Mouse (Mus musculus): ENCODE results near the gene Lmln. TPM values are rescaled to one million over a fixed set of nuclear protein-coding genes. Genes with fewer than 3 reads are reported as not detected.
"Not testable (repeated sequence)": the region's sequence is repeated elsewhere in the genome, so short reads cannot be mapped to it uniquely, and the experiment has no call there.

Lmln gene
- total RNA-seq, 2 experiments from 2014 or later = 1.2 to 1.5 TPM

DNA sequence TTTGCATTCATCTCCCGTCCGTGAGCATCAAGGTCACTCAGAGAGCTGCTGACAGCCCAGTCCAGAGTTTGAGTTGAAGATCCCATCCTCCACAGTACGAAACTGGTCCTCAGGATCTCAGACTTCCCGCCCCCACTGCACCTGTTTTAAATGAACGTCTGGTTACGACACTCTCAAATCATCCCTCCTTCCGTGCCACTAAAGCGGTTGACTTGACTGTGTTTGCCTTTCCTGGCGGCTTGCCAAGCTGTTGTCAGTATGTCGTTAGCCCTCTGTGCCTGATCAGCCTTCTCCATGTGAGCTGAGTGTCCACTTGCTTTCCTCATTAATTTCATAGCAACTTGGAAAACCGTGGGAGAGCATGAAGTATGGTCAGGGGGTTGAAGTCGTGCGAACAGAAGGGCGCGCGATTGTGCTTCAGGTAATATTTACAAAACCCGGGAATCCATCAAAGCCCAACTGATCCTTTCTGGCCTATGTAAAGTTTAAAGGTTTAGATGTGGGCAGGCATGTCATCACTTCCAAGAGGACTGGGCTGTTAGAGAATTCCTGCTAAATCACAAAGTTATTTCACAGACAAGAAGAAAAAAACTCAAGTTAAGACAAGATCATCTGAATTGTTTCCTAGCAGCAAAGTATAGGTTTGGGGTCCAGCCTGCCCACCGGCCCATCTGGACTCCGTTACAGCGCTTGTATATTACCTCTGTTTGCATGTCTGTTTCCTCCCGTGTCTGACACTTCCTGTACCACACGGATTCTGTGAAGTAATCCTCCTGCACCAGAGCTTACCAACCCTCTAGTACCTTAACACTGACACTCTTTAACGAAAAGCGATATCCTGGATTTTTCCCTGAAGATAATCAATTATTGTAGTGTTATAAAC lies 61.9 kb downstream of the Lmln start:
- intact Hi-C loops (cut with DNase I) = no loop called here
- no peak for DNase-seq

DNA sequence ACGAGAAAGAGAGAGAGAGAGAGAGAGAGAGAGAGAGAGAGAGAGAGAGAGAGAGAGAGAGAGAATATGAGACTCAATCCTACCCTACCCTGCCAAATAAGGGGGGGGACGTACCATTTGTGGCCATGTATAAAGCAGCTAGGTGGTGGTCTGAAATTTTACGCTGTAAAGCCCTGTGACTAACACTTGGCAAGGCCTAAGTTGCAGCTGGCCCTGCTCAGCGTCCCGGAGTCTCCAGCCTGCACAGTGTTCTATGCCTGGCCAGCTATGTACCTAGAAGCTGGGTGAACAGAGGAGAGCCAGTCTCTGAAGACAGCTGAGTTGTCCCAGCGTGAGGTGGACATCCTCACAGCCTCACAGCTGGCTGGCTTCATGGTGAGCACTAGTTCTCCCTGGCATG lies 64.7 kb downstream of the Lmln start:
- no peak for DNase-seq
- intact Hi-C loops (cut with DNase I) = no loop called here

DNA sequence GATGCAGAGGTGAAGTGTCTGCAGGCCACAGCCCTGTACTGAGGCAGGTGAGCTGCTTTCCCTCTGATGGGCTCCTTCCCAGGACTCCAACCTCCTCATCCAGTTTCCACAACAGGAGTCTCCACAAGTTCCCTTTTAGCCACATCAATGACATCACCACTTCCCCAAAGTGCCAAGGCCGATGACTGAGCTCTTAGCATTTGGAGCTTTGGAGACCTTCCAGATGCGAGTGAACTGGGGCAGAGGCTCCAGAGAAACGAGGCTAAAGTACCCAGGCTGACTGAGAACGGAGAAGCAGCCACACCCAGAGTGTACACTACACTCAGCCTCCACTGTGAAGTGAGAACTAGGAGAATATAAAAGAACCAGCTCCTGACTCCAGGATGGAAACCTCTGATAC lies 68.4 kb downstream of the Lmln start:
- intact Hi-C loops (cut with DNase I) = no loop called here
- DNase-seq = peak in 1 of 2 experiments; percentile 28

DNA sequence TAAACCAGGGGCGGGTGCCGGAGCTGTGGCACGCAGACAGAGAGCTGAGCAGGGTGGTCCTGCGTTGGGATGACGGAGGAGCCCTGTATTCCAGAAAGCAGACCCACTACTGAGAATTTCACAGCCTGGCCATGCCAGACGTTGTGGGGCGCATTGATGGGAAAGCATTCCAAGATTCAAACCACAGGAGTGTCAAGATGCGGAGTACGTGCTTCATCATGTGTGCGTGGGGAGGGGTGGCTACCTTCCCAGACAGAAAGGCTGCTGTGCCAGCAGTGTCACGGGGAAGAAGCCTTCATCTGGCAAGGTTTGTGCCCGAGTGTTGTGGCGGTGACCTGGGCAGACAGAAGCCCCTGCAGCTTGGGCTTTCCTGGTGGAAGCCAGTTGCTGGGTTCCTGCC lies 70.9 kb downstream of the Lmln start:
- intact Hi-C loops (cut with DNase I) = no loop called here
- DNase-seq = no peak

DNA sequence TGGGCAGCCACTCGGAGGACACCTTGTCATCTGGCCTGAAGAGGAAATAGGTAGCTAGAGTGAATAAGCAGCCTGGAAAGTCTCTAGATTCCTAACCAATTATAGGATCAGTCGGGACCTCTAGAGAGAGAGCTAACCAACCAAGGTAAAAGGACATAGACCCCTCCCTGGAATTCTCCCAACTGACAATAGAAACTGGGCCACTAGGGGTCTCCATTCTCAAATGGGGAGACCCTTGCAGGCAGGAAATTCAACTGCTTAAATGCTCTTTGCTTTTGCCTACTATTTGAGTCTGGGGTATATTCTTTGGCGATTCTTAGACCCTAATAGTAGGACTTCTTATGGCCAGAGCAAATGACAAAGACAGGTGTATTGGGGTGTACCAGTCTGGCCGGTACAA lies 72.8 kb downstream of the Lmln start:
- no peak for DNase-seq
- intact Hi-C loops (cut with DNase I) = no loop called here

DNA sequence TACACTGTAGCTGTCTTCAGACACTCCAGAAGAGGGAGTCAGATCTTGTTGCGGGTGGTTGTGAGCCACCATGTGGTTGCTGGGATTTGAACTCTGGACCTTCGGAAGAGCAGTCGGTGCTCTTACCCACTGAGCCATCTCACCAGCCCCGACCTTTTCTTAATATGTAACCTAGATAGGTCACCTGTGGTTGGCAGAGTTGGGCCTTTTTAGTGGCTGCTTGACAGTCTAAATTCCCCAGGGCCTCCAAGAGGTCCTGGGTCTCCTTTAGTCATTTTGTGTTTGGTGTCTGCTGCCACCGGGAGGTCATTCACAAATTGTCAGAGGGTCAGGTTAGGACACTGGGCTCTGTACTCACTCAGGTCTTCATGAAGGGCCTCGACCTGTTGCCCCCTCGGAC lies 76.7 kb downstream of the Lmln start:
- intact Hi-C loops (cut with DNase I); DNase-seq: not testable (repeated sequence)

DNA sequence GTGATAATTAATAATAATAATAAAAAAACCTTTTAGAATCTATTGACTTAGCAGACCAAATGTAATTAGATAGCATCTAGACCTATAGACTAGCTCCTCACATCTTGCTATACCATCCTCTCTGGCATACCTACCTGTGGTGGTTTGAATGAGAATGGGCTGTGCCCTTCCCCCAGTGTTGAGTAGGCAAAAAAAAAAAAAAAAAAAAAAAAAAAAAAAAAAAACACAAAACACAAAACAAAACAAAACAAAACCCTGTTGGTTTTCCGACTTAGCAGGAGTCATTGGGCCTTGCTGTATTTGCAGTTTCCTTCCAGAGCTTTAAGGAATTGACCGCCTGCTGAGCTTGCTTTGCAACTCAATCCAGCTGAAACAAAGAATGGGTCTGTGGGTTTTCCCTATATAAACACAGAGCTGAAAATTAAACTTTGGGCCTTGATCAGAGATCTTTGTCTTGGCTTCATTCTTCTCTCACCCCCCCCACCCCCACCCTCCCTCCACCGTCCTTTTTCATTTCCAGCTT lies 79.5 kb downstream of the Lmln start:
- intact Hi-C loops (cut with DNase I) = no loop called here

DNA sequence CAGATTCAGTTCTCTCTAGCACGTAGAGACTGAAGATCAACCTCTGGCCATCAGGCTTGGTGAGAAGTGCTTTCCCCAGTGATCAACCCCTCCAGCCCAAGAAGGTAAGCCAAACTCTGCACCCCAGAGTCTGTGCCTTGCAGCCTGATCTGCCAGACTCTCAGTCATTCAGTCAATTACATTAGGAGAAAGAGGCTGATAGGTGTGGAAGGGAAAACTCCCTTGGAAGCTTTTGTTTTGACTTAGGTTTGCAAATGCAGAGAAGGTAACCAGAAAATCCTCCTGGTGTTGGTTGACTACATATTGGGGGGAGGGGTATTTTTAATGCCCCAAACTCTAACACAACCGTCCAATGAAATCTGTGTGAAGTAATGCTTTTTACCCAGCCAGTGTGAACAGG lies 81.1 kb downstream of the Lmln start:
- intact Hi-C loops (cut with DNase I) = no loop called here
- no peak for DNase-seq

More for the DNA sequence above, 79.5 kb downstream of the Lmln start:
- no peak for DNase-seq

DNA sequence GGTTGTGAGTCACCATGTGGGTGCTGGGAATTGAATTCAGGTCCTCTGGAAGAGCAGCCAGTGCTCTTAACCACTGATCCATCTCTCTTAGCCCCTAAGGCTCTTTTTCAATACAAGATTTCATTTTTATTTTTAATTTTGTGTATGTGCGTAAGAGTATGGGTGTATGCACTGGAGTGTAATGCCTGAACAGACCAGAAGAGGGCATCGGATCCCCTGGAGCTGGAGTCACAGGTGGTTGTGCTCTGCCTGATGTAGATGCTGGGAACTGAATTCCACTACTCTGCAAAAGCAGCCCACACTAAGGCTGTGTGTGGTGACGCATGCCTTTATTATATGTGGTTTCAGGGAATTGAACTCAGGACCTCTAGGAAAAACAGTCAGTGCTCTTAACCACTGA lies 83.9 kb downstream of the Lmln start:
- intact Hi-C loops (cut with DNase I) = no loop called here
- no peak for DNase-seq

DNA sequence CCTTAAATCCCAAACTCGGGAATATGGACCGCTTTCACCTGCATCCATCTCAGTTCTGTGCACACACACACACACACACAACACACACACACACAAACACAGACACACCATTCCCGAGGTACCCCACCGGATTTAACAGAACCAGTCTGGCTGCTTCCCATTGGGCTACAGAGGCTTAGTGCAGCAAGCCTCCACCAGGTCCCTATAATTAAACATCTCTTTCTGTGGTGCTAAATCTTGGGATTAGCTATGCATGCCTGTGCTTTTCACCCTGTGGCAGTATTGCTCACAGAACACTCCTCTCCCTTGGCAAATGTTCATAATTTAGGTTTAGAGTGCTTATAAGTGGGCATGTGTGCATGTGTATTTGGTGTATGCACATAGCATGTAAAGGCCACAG lies 85.8 kb downstream of the Lmln start:
- DNase-seq = no peak
- intact Hi-C loops (cut with DNase I) = no loop called here

DNA sequence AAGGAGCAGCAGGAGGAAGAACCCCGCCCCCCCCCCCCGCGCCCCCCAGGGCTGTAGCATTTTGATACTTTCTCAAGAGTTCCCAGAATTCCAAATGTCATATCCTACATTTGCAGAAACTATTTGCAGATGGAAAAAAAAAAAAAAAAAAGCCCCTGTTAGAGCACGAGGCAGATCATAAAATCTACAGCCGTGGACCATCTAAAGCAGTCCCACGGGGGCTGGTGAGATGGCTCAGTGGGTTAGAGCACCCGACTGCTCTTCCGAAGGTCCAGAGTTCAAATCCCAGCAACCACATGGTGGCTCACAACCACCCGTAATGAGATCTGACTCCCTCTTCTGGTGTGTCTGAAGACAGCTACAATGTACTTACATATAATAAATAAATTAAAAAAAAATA lies 88.6 kb downstream of the Lmln start:
- DNase-seq = not testable (repeated sequence)
- intact Hi-C loops (cut with DNase I) = loop anchor here (10.0 kb wide), 1 partner anchor 346 kb away; no protein-coding TSS in a partner anchor

DNA sequence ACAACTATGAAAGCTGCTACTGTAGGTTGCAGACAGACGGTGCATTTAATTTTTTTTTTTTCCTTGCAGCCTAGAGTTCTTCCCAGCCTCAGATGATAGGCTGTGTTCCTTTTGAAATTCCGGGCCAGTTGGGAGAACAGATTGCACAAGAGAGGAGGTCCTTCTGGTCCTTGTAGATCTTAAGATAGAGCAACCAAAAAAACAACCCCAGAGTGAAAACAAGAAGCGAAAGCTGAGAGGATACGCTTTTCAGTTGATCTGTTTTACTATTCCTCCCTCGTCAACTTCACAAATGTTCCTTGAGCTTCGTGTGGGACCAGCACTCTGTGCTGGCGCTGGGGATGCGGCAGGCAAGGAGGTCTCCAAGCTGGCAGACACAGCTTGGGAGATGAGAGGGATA lies 89.2 kb downstream of the Lmln start:
- DNase-seq = no peak

DNA sequence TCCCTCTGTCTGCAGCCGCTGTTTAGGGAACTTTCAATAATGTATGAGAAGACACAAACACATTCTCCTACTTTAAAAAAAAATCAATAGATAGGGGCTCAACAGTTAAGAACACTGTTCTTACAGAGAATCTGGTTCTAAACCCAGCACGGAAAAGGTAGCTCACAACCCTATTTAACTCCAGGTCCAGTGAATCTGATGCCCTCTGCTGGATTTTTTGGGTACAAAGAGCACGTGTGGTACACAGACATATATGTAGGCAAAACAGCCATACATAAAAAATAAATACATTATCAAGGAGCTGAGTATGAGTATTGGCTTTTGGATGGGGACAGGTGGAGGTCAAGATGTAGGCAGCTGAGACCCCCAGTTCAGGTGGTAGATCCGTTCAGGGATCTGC lies 92.7 kb downstream of the Lmln start:
- intact Hi-C loops (cut with DNase I) = loop anchor here (2.0 to 10.0 kb wide), 3 partner anchors 38 to 350 kb away; no protein-coding TSS in a partner anchor
- DNase-seq = no peak

More for the DNA sequence above, 89.2 kb downstream of the Lmln start:
- intact Hi-C loops (cut with DNase I) = loop anchor here (10.0 kb wide), 1 partner anchor 347 kb away; no protein-coding TSS in a partner anchor

DNA sequence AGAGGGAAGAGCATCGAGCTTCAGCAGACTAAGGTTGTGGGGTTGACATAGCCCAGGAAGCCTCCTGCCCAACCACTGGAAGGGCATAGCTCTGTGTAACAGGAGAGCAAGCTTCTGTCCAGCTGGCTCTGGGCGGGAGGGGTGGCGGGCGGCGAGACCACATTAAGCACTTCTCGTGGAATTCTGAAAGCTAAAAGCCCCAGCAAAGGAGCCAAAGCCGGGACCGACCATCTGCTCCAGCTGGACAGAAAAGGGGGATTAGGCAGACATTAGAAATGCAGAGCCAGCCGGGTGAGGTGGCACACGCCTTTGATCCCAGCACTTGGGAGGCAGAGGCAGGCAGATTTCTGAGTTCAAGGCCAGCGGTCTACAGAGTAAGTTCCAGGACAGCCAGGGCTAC lies 95.7 kb downstream of the Lmln start:
- no peak for DNase-seq
- intact Hi-C loops (cut with DNase I) = loop anchor here (5.0 to 10.0 kb wide), 2 partner anchors 41 to 353 kb away; no protein-coding TSS in a partner anchor

DNA sequence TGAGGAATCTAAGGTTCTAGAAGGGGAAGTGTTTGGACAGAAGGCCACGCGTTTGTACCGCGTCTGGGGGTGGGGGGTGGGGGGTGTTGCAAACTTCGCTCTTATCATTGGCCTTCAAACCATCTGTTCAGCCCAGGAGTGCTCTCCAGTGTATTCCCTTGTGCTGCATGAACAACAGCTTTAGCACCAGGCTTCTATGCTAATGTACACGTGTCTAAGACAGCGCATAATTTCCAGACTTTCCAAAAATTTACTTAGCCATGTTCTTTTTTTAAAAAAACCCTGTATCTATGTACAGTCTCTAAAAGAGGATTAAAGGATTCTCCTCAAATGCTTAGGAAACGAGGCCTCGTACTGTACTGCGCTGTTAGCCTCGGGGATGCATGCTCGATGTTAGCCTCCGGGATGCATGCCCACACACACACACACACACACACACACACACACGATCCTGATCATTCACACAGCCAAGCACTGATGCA lies 96.3 kb downstream of the Lmln start:
- intact Hi-C loops (cut with DNase I) = loop anchor here (5.0 to 10.0 kb wide), 2 partner anchors 41 to 354 kb away; no protein-coding TSS in a partner anchor
- no peak for DNase-seq

DNA sequence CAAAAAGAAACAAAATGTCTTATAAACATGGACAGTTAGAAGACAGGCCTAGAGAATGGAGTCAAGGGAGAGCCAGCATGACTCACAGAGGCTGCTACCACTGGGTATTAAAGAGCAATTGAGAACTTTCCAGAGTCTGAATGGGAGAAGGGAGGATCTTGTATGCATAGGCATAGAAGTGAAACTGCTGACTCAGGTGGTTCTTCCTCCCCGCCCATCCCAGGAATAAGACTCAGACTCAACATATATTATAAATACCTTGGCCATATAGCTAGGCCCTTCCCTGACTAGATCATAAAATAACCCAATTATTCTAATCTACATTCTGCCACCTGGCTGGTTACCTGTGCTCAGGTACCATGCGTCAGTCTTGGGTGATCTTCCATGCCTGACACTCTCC lies 97.0 kb downstream of the Lmln start:
- intact Hi-C loops (cut with DNase I) = loop anchor here (5.0 to 10.0 kb wide), 2 partner anchors 42 to 355 kb away; no protein-coding TSS in a partner anchor
- DNase-seq = no peak

DNA sequence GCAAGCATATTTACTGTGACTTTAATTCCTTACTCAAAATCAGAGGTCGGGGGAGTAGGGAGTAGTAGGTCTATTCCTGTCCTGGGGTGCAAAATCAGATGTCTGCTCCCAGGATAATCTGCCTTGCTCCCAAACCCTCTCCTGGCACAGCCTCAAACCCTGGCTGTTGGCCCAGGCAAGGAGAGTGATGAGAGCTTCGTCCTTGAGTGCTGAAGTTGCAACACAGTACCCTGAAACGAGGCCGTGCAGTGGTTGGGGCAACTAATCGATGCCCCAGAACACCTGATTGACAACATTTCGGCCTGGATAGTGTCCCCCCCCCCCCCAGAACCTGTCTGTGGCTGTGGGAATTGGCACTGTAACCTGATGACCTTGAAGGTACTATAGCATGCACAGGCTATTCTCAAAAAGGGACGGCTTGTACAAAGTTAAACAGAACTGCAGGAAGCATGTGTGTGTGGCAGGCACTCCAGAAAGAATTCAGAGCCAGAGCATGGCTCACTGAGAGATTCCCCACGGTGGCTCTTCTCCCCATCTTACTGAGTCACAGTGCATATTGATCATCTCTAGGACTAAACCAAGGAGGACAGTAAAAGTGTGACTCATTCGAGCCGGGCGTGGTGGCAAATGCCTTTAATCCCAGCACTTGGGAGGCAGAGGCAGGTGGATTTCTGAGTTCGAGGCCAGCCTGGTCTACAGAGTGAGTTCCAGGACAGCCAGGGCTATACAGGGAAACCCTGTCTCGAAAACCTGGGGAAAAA lies 101.2 kb downstream of the Lmln start:
- intact Hi-C loops (cut with DNase I) = no loop called here
- DNase-seq = no peak

DNA sequence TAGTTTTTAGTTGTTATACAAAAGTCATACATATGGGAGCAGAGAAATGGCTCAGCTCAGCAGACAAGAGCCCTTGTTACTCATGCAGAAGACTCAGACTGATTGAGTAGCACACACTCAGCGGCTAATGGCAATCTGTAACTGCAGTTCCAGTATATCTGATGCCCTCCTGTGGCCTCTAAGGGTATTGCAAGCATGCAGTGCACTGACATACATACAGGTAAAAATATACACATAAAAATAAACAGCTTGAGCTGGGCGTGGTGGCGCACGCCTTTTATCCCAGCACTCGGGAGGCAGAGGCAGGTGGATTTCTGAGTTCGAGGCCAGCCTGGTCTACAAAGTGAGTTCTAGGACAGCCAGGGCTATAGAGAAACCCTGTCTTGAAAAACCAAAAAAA lies 104.0 kb downstream of the Lmln start:
- DNase-seq = not testable (repeated sequence)

DNA sequence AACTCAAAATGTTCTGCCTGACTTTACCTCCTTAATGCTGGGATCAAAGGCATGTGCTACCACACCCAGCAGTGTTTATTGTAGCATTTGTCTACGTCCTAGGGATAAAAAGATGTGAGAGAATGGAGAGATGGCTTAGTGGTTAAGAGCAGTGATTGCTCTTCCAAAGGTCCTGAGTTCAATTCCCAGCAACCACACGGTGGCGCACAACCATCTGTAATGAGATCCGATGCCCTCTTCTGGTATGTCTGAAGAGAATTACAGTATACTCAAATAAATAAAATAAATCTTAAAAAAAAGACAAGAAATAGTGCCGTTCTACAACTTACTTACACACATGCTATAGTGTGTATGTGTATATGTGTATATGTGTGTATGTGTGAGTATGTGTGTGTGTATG lies 105.2 kb downstream of the Lmln start:
- DNase-seq = no peak
- intact Hi-C loops (cut with DNase I) = no loop called here

More for the DNA sequence above, 104.0 kb downstream of the Lmln start:
- intact Hi-C loops (cut with DNase I) = not testable (repeated sequence)

DNA sequence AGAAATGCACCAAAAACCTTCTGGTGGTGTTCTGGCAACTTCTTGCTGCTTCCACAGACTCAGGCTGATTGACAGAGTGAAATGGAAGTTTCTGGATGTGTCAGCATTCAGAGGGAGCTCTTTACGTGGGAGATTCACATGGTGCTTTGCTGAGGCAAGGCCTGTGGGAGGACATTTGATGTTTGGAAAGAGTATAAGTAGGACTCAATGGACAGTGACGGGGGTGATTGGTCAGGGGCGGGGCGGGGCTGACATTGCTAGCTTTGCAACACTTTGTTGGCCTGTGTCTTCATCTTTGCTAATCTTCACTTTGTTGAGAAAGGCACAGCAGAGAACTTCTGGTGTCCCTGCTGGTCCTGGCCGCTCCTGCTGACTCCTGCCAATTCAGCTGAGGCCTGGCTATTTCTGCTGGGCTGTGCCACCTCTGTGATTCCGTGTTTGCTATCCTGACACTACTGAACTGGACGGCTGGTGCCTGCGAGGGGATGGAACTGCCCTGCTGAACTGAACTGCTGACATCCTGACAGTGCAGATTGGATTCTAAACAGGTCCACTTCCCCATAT lies 107.2 kb downstream of the Lmln start:
- intact Hi-C loops (cut with DNase I) = no loop called here
- no peak for DNase-seq

All from gastrocnemius, postnatal 36 days (tissue).